In genomic region chr13:114086801-114087200, GRCm38 (mm10) we compare ENCODE assay signal across 23 mouse cellular contexts.
"Had no signal": no experiment of that assay in that cellular context is flagged by ENCODE, and none has a peak within 500 bp of the region (broad histone marks: within the 10 kb centered on the region; RNA-seq: fewer than 3 reads in every experiment).

No protein-coding gene starts in this region.

- H3K4me3 ChIP-seq: heart, adult 2 months; hindbrain, embryonic 10.5 days; hindbrain, embryonic 12.5 days; intestine, embryonic 15.5 days; layer of hippocampus, adult 2 months; left cerebral cortex, adult 2 months; limb, embryonic 10.5 days; limb, embryonic 12.5 days had no signal

- H3K4me2 ChIP-seq: heart, embryonic 11.5 days; hindbrain, embryonic 12.5 days; hindbrain, embryonic 14.5 days; intestine, embryonic 15.5 days; limb, embryonic 12.5 days had no signal

- DNase-seq: gastrocnemius, postnatal 25 days; heart, adult 2 months; heart, postnatal 10 days; heart, postnatal 4 days; kidney, adult 18-20 months; kidney, adult 8-10 months; kidney, postnatal 10 days; kidney, postnatal 25 days; kidney, postnatal 4 days had no signal

- H3K4me1 ChIP-seq: hindbrain, embryonic 10.5 days; hindbrain, embryonic 12.5 days; intestine, embryonic 15.5 days had no signal

- H3K27ac ChIP-seq: heart, adult 2 months; hindbrain, embryonic 10.5 days; hindbrain, embryonic 12.5 days; hindbrain, embryonic 14.5 days; intestine, embryonic 15.5 days; layer of hippocampus, adult 2 months; left cerebral cortex, adult 2 months; limb, embryonic 10.5 days; limb, embryonic 12.5 days; liver, embryonic 14.5 days had no signal

- H3K9me3 ChIP-seq: hindbrain, embryonic 10.5 days; hindbrain, embryonic 12.5 days; intestine, embryonic 15.5 days; limb, embryonic 10.5 days; limb, embryonic 12.5 days had no signal

- ATAC-seq: forebrain, embryonic 16.5 days; hindbrain, embryonic 16.5 days; inflammation-experienced regulatory T-cells, adult 6 months; intestine, embryonic 15.5 days; intestine, postnatal 0 days had no signal

- H3K36me3 ChIP-seq: hindbrain, embryonic 10.5 days; hindbrain, embryonic 12.5 days; intestine, embryonic 15.5 days; limb, embryonic 10.5 days; limb, embryonic 12.5 days had no signal

- H3K27me3 ChIP-seq: hindbrain, embryonic 12.5 days; intestine, embryonic 15.5 days; limb, embryonic 12.5 days had no signal

- H3K9ac ChIP-seq: hindbrain, embryonic 12.5 days; hindbrain, embryonic 14.5 days; intestine, embryonic 15.5 days; limb, embryonic 12.5 days; liver, embryonic 14.5 days had no signal
